Mouse (Mus musculus): ENCODE measurements around the gene Tuba4a.

Tuba4a gene

GRCm38 (mm10) chr1:75210136-75211087 lies 9.3 kb downstream of the Tuba4a start, which contains the start of the genes Glb1l and Stk16:
TSS of gene Glb1l (minus strand) at chr1:75210813.
TSS of gene Stk16 (plus strand) at chr1:75210838.
- DNase-seq (ENCODE audit: low spot score): peak; percentile 95

- DNase-seq (ENCODE audit: low spot score): peak; percentile 27
Observed at GRCm38 (mm10) chr1:75208967-75209678, 10.5 kb downstream of the Tuba4a start.

GRCm38 (mm10) chr1:75201236-75201635 lies 18.4 kb downstream of the Tuba4a start:
- no peak for DNase-seq (ENCODE audit: low spot score)

GRCm38 (mm10) chr1:75192452-75192851 lies 27.2 kb downstream of the Tuba4a start:
- DNase-seq (ENCODE audit: low spot score): peak; percentile 51

- peak; percentile 76 for DNase-seq (ENCODE audit: low spot score)
Observed at GRCm38 (mm10) chr1:75191622-75192402, 27.9 kb downstream of the Tuba4a start, which contains the start of the genes Ankzf1 and Atg9a. TSS of gene Ankzf1 (plus strand) at chr1:75192151. TSS of gene Atg9a (minus strand) at chr1:75192196.

GRCm38 (mm10) chr1:75191258-75191621 lies 28.4 kb downstream of the Tuba4a start:
- DNase-seq (ENCODE audit: low spot score): no peak

- no peak for DNase-seq (ENCODE audit: low spot score)
Observed at GRCm38 (mm10) chr1:75190577-75190976, 29.1 kb downstream of the Tuba4a start.

GRCm38 (mm10) chr1:75187914-75188483 lies 31.7 kb downstream of the Tuba4a start:
- DNase-seq (ENCODE audit: low spot score): no peak

GRCm38 (mm10) chr1:75187126-75187525 lies 32.5 kb downstream of the Tuba4a start:
- DNase-seq (ENCODE audit: low spot score): no peak

- no peak for DNase-seq (ENCODE audit: low spot score)
Observed at GRCm38 (mm10) chr1:75185495-75185894, 34.2 kb downstream of the Tuba4a start.

- no peak for DNase-seq (ENCODE audit: low spot score)
Observed at GRCm38 (mm10) chr1:75182160-75182559, 37.5 kb downstream of the Tuba4a start.

GRCm38 (mm10) chr1:75181377-75181870 lies 38.2 kb downstream of the Tuba4a start:
- DNase-seq (ENCODE audit: low spot score): no peak

GRCm38 (mm10) chr1:75180741-75181140 lies 38.9 kb downstream of the Tuba4a start:
- no peak for DNase-seq (ENCODE audit: low spot score)

GRCm38 (mm10) chr1:75180105-75180590 lies 39.5 kb downstream of the Tuba4a start, which contains the start of gene Abcb6:
TSS of gene Abcb6 (minus strand) at chr1:75180392.
- peak; percentile 70 for DNase-seq (ENCODE audit: low spot score)

GRCm38 (mm10) chr1:75179334-75180104 lies 40.1 kb downstream of the Tuba4a start:
- peak; percentile 14 for DNase-seq (ENCODE audit: low spot score)

GRCm38 (mm10) chr1:75168472-75169464 lies 50.9 kb downstream of the Tuba4a start, which contains the start of gene Zfand2b:
TSS of gene Zfand2b (plus strand) at chr1:75168646.
- peak; percentile 96 for DNase-seq (ENCODE audit: low spot score)

GRCm38 (mm10) chr1:75168093-75168471 lies 51.6 kb downstream of the Tuba4a start:
- no peak for DNase-seq (ENCODE audit: low spot score)
